Mouse (Mus musculus): Measurements from ENCODE around the gene Gpr83.

DNA sequence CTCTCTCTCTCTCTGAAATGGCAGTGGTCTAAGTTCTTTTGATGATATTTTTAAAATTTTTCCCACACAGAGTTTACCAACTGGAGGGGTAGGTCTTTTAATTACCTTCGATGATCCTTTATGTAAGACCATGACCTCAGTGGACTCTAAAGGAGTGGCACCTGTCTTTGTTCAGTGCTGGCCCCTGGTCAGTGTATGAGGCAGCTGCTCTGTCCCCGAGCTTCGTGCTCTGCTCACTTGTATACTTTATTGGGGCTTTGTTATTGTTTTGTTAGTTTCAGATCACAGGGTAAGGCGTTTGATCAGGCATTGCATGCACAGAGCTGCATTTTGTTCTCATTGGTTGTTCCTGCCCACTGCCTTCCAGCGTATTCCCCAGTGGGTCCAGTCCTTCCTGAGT lies 20.0 kb upstream of the Gpr83 start:
- no peak for TF ChIP-seq POLR2A (IDR thresholded peaks at IDR 0.05; ENCODE audit: low read depth, low read length)
- no peak for TF ChIP-seq CTCF (IDR thresholded peaks at IDR 0.05; ENCODE audit: extremely low read depth, insufficient read depth, insufficient read length, insufficient replicate concordance)

Data from spleen, adult 2 months (tissue).